Mouse (Mus musculus) thymus, postnatal 25 days (tissue): ENCODE data around the gene Ntn4.
A peak's percentile ranks its signal among the peaks of the same experiment; 100 is the strongest.

Experiments used
- DNase-seq: peaks from one replicate; pipeline ENCODE4 v3.0.0; 2022

Gene Ntn4

GRCm38 (mm10) chr10:93641821-93642746 is 1.6 kb downstream of the Ntn4 start:
- peak; percentile 6 for DNase-seq

- DNase-seq: no peak
Measured at GRCm38 (mm10) chr10:93642897-93643296, 2.4 kb downstream of the Ntn4 start.

GRCm38 (mm10) chr10:93644451-93644941 is 4.0 kb downstream of the Ntn4 start:
- DNase-seq: no peak

- DNase-seq: no peak
Measured at GRCm38 (mm10) chr10:93647655-93648561, 7.4 kb downstream of the Ntn4 start.

- no peak for DNase-seq
Measured at GRCm38 (mm10) chr10:93648598-93649102, 8.2 kb downstream of the Ntn4 start.

- DNase-seq: no peak
Measured at GRCm38 (mm10) chr10:93649127-93649526, 8.6 kb downstream of the Ntn4 start.

- DNase-seq: no peak
Measured at GRCm38 (mm10) chr10:93649600-93649999, 9.1 kb downstream of the Ntn4 start.

- no peak for DNase-seq
Measured at GRCm38 (mm10) chr10:93653322-93653721, 12.8 kb downstream of the Ntn4 start.

- DNase-seq: no peak
Measured at GRCm38 (mm10) chr10:93655428-93655827, 14.9 kb downstream of the Ntn4 start.

- no peak for DNase-seq
Measured at GRCm38 (mm10) chr10:93659792-93660191, 19.3 kb downstream of the Ntn4 start.

GRCm38 (mm10) chr10:93661348-93661991 is 21.0 kb downstream of the Ntn4 start:
- DNase-seq: no peak

GRCm38 (mm10) chr10:93662018-93662417 is 21.5 kb downstream of the Ntn4 start:
- DNase-seq: no peak

- DNase-seq: no peak
Measured at GRCm38 (mm10) chr10:93666222-93666621, 25.7 kb downstream of the Ntn4 start.

- no peak for DNase-seq
Measured at GRCm38 (mm10) chr10:93666996-93667395, 26.5 kb downstream of the Ntn4 start.

GRCm38 (mm10) chr10:93672646-93673479 is 32.4 kb downstream of the Ntn4 start:
- no peak for DNase-seq

- DNase-seq: peak; percentile 31
Measured at GRCm38 (mm10) chr10:93679191-93680007, 38.9 kb downstream of the Ntn4 start.

GRCm38 (mm10) chr10:93680680-93681377 is 40.3 kb downstream of the Ntn4 start:
- DNase-seq: peak; percentile 26

GRCm38 (mm10) chr10:93682185-93682747 is 41.8 kb downstream of the Ntn4 start:
- DNase-seq: no peak

GRCm38 (mm10) chr10:93683185-93683584 is 42.7 kb downstream of the Ntn4 start:
- DNase-seq: no peak

- no peak for DNase-seq
Measured at GRCm38 (mm10) chr10:93683896-93684295, 43.4 kb downstream of the Ntn4 start.
